Mouse (Mus musculus): ENCODE measurements at regions not wholly inside any gene's neighbourhood (a gene's known extent, or its start where the extent isn't known, plus 50 kb on each side); places are given as distances from the start of the nearest gene placed in this dataset.

- no peak for DNase-seq (ENCODE audit: low spot score)
These were observed 127.7 kb upstream of the Id2 start for GRCm38 (mm10) chr12:25224644-25225043.

DNA sequence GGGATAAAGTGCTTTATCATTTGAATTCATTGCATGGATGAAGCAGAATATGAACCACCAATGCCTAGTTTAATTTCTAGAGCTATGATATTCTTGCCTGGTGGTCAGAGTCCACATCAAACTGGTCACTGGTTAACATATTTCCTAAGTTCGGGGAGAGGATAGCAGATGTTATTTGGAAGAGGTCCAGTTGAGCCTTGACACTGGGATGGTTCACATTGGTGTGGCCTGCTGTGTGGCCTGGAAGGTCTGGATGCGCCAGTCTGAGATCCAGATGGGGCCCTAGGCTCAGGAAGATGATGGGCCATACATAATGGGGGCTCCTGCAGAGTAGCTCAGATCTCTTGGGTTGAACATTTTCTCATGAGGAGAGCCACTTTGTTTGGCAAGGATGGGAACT lies 127.3 kb upstream of the Id2 start:
- no peak for DNase-seq (ENCODE audit: low spot score)

- no peak for DNase-seq (ENCODE audit: low spot score)
These were observed 126.6 kb upstream of the Id2 start for GRCm38 (mm10) chr12:25223539-25223938.

GRCm38 (mm10) chr12:25220780-25221106 lies 123.8 kb upstream of the Id2 start:
- no peak for DNase-seq (ENCODE audit: low spot score)

- no peak for DNase-seq (ENCODE audit: low spot score)
These were observed 123.3 kb upstream of the Id2 start for GRCm38 (mm10) chr12:25220096-25220779.

- DNase-seq (ENCODE audit: low spot score): no peak
These were observed 122.6 kb upstream of the Id2 start for GRCm38 (mm10) chr12:25219546-25219945.

DNA sequence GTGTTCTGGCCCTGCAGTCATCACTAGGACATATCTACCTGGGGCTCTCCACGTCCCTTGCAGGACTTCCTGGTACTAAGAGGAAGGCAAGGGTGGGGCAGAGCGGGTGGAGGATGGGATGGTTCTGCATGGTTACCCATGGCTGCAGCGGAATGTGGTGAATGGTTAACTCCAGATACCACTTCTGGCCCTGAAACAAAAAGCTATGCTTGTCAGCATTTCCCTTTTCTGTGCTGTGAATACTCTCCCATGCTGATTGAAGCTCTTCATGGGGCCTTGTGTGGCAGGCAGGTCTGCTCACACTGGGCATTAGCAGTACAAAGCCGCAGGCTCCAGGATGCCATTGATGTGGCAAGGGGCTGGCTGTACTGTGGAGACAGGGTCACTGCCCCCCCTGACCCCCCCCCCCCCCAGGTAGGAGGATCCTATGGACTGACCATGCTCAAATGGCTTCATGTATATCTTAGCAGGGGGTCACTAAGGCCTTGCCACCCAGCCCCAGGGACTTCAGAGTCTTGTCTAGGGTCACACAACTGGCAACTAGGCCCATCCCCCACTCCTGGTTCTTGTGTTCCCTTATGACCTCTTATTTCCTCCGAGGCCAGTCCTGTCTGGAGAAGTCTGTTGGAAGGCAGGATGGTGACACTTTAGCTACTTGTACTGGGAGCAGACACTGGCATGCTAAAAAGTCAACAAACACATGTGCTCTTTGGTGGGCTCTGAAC lies 120.0 kb upstream of the Id2 start:
- DNase-seq (ENCODE audit: low spot score): peak; percentile 19

GRCm38 (mm10) chr12:25215266-25215665 lies 118.3 kb upstream of the Id2 start:
- no peak for DNase-seq (ENCODE audit: low spot score)

DNA sequence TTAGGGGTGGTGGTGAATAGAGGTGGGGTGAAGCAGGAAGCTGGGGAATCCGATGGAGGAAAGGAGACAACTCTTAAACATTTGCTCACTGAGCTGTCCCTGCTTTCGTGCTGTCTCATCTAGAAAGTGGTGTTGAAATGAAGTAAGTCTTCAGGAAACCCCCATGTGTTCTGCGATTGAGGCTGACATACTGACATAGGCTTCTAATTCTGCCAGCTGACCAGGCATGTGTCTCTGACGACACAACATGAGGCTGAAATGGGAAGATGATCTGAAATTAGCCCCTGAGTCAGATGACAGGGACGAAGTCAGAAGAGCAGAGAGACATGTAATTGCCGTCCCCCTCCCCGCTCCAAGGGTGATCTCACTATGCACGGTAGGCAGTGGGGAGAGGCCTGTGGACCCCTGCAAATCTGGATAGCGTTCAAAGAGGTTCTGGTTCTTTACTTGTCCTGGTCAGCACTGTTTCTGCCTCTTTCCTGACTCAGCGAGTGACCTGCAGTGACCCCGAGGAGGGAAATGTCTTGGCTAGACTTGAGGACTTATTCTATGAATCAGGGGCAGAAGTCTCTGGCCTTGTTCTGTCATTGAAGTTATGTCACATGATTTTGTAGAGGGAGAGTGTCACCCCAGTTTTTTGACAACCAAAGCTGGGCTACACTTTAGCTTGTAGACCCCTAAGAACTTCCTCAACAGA lies 117.0 kb upstream of the Id2 start:
- DNase-seq (ENCODE audit: low spot score): no peak

GRCm38 (mm10) chr12:25211331-25211730 lies 114.4 kb upstream of the Id2 start:
- DNase-seq (ENCODE audit: low spot score): no peak

- no peak for DNase-seq (ENCODE audit: low spot score)
These were observed 113.7 kb upstream of the Id2 start for GRCm38 (mm10) chr12:25210597-25210996.

DNA sequence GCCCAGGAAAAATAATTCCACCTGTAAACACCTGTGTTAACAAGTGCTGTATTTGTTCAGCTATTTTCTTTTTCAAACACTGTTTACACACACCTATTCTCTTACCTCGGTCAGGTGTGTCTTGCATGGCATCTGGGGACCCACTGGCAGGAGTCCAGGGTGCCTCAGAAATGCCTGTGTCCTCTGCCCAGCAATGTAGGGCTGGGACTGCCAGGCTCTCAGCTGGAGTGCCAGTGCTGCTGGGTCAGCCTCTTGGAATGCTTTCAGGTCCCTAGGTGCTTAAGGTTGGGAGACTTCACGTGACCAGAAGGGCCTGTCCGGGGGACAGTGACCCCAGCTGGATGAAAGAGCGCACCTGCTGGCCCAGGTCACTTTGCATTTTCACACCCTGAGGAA lies 112.4 kb upstream of the Id2 start:
- DNase-seq (ENCODE audit: low spot score): no peak

- no peak for DNase-seq (ENCODE audit: low spot score)
These were observed 111.9 kb upstream of the Id2 start for GRCm38 (mm10) chr12:25208670-25209332.

DNA sequence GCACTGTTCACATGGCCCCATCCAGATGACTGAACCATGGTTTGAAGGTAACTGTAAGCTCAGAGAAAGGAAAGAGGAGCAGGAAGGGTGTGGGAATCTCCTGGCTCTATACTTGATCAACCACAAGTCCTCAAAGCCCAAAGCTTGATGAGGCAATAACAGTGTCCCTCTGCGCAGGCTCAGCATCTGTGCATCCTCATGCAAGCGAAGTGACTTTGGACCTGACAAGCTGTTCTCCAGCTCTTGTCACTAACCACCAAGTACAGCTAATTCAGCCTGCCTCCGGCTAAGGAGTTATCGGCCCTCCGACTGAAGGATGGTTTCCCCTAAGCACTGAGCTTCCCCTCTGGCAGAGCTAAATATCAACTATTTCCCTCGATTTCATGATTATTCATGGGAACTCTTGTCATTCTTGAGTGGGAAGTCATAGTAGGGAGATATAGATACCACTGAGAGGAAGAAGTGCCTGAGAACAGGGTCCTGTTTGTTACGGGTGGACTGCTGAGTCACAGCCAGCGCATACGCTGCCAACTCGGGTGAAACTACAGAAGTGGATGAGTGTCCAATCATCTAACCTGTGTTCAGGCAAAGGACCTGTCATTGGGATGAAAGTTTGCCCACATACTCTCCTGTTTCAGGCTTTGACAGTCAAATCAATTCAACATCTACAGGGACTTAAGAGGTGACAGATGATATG lies 106.6 kb upstream of the Id2 start:
- no peak for DNase-seq (ENCODE audit: low spot score)

DNA sequence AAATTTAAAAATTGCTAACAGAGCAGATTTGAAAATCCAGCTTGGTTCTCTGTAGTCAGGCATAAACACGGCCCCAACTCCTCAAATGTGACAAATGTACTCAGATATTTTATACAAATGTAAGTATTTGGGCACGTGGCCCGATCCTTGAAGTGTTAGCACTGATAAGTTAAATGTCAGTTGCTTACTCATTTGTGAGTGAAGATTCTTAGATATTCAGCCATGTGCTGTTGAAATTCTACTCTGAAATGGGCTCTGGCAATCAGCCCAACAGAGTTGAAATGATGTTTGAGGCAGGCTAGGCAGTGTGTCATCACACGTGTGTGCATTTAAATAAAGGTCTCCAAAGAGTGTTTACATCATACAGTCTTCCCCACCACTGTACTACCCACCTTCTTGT lies 103.2 kb upstream of the Id2 start:
- no peak for DNase-seq (ENCODE audit: low spot score)

GRCm38 (mm10) chr12:25197757-25198156 lies 100.8 kb upstream of the Id2 start:
- DNase-seq (ENCODE audit: low spot score): no peak

GRCm38 (mm10) chr12:25196022-25196421 lies 99.1 kb upstream of the Id2 start:
- no peak for DNase-seq (ENCODE audit: low spot score)

DNA sequence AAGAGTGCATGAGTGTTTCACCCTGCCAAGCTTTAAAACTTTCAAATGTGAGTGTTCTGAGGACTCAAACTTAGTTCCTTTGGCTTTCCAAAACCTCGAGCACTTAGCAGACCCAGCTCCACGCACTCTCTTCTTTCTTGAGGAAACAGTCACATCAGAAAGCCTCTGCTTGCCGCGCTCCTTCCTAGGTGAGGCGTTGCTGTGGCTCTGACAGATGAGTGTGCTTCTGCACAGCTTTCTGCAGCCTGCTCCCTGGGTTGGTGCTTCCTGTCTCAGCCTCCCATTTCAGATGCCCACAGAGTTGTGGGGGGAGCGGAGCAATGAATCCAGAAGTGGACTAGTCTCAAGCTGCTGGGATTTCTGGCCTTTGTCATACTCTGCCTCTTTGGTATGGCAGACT lies 95.3 kb upstream of the Id2 start:
- no peak for DNase-seq (ENCODE audit: low spot score)

DNA sequence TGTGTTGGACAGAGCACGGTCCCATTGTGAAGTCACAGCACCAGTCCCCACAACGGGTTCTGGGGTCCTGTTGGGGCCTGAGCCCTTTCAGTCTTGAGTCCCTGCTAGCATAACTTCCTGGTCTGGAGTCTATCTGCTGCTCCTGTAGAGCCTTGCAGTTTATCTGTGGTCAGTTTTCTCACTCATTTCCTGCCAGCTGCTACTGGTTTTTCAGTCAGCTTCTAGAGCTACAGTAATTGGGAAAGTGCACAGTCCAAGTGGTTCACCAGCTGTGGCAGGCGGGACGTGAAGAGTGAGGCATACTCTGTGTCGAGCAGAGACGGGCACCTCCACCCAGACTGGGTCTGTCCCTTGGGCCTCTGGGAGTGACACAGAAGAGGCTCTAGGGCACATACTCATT lies 93.4 kb upstream of the Id2 start:
- no peak for DNase-seq (ENCODE audit: low spot score)

GRCm38 (mm10) chr12:25189174-25189761 lies 92.3 kb upstream of the Id2 start:
- DNase-seq (ENCODE audit: low spot score): no peak

GRCm38 (mm10) chr12:25188556-25188955 lies 91.6 kb upstream of the Id2 start:
- no peak for DNase-seq (ENCODE audit: low spot score)

GRCm38 (mm10) chr12:25187216-25187615 lies 90.3 kb upstream of the Id2 start:
- DNase-seq (ENCODE audit: low spot score): no peak
